Mouse (Mus musculus) hindbrain, embryonic 14.5 days (tissue): ENCODE data around the gene Aldh2. TPM values are rescaled to one million over a fixed set of nuclear protein-coding genes. Genes with fewer than 3 reads are reported as not detected.
A peak's percentile ranks its signal among the peaks of the same experiment; 100 is the strongest.
"Not testable (repeated sequence)": the region's sequence is repeated elsewhere in the genome, so short reads cannot be mapped to it uniquely, and the experiment has no call there.

Source experiments
- ATAC-seq: fragments of 200-750 bp; cut with Nextera tagmentation; 2 replicates; pipeline ENCODE4 v1.8.0; 2017; ENCODE audit warnings: moderate number of reproducible peaks, mild to moderate bottlenecking, moderate TSS enrichment, moderate library complexity; ENCODE audit not compliant: low FRiP score
- DNase-seq: peaks from one replicate; pipeline ENCODE4 v3.0.0-alpha.2; 2015; ENCODE audit warnings: low spot score
- H3K27ac ChIP-seq: fragments of 300-500 bp; sonication (generic); 2 replicates; pipeline ENCODE4 v1.5.1; 2014; ENCODE audit warnings: mild to moderate bottlenecking, moderate library complexity
- H3K27me3 ChIP-seq: fragments of 300-500 bp; sonication (generic); 2 replicates; pipeline ENCODE4 v1.6.1; 2014; ENCODE audit warnings: mild to moderate bottlenecking, low read length, mixed read lengths; ENCODE audit not compliant: control insufficient read depth, insufficient read depth
- H3K36me3 ChIP-seq: fragments of 300-500 bp; sonication (generic); replicated peaks from 2 replicates; pipeline ENCODE4 v1.6.1; 2014; ENCODE audit not compliant: control insufficient read depth, insufficient read depth
- H3K4me1 ChIP-seq: fragments of 300-500 bp; sonication (generic); replicated peaks from 2 replicates; pipeline ENCODE4 v1.6.1; 2014; ENCODE audit warnings: antibody characterized with exemption, low read length, mixed read lengths; ENCODE audit not compliant: control insufficient read depth, insufficient read depth
- H3K4me2 ChIP-seq: fragments of 300-500 bp; sonication (generic); replicated peaks from 2 replicates; pipeline ENCODE4 v1.6.1; 2014; ENCODE audit warnings: mild to moderate bottlenecking, moderate library complexity
- H3K4me3 ChIP-seq: fragments of 300-500 bp; sonication (generic); replicated peaks from 2 replicates; pipeline ENCODE4 v1.5.1; 2014; ENCODE audit warnings: mild to moderate bottlenecking, low read length
- H3K9ac ChIP-seq: fragments of 300-500 bp; sonication (generic); 2 replicates; pipeline ENCODE4 v1.6.1; 2014
- H3K9me3 ChIP-seq: fragments of 300-500 bp; sonication (generic); 2 replicates; pipeline ENCODE4 v1.6.1; 2016; ENCODE audit warnings: low read length; ENCODE audit not compliant: control insufficient read depth
- WGBS: fragments of 180-500 bp; shearing (Covaris S2); extraction: QIAGEN DNeasy Blood & Tissue Kit; methylation state at CpG from one replicate; pipeline ENCODE4 v1.1.7; 2014; 5-methylcytosine and 5-hydroxymethylcytosine counted together
- polyA plus RNA-seq: library from polyadenylated mRNA; unstranded; fragments of >200 nt; fragmentation: Nextera tagmentation; extraction: Ambion mirVana; gene quantifications from 2 replicates; pipeline ENCODE4 v1.2.1, GENCODE M21; 2014

Gene Aldh2
- polyA plus RNA-seq, 1 experiment from 2014 or later, result 54.5 TPM

DNA sequence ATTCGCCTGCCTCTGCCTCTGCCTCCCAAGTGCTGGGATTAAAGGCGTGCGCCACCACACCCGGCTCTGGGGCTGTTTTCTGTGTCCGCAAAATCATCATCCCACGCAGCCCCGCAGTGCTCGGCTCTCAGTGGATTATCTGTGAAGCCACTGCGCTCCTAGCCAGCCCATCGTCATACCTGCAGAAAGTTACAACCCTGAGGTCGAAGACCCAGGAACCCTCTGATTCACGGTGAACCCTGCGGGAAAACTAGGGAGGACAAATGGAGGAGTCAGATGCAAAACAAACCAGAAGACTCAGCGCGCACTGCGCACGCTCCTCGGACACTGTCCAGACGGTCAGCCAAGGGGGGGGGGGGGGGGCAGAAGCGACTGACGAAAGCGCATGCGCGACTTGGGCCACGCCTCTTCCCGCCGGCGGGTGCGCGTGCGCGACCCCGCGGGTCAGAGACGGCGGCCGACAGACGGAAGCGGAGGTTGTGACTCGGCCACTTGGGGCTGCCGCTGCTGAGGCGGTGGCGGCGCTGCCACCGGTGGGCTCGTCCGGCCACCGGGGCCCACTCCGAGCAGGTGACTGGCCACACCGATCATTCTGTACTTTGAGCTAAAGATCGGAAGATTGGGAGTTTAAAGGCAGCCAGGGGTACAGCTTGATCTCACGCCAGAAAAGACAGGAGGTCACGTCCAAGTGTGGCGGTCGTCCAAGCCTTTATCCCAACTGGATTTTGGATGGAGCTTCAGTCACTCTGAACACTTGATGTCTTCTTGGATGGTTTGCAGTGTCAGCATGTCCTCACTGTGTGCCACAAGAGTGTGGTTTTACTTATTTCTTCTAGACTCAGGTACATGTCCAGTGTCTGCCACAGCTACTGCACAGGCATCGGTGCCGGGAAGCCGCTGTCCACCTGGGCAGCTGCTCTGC, 25.2 kb upstream of the Aldh2 start, which contains the start of gene Acad12:
TSS of gene Acad12 (minus strand) at position 347 of the 922 bp plus-strand sequence.
- peak; percentile 84 for ATAC-seq
- peak within 1 kb of the TSS; percentile 76 for H3K4me3 ChIP-seq
- 1% methylated on average over 55 of the region's 58 CpGs for WGBS

DNA sequence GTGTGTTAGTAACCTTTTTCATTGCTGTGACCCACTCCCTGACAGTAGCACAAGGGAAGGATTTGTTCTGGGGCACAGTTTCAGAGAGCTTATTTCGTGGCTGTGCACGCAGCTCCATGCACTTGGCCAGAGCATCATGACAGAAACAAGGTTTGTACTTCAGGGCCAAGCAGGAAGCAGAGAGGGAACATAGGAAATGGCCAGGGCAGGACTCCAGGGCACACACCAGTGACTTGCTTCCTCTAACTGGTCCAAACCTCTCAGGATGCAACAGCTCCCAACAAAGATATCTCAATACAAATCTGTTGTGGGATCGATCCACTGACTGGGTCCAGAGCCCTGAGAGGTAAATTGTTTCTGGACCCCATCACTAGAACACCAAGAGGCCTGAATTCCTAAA, 21.3 kb upstream of the Aldh2 start:
- H3K9me3 ChIP-seq, H3K36me3 ChIP-seq, H3K27me3 ChIP-seq, H3K9ac ChIP-seq, H3K27ac ChIP-seq, H3K4me2 ChIP-seq, DNase-seq, H3K4me3 ChIP-seq, H3K4me1 ChIP-seq, ATAC-seq: not testable (repeated sequence)
- WGBS, result 82% methylated on average over 3 of the region's 3 CpGs

More for the DNA sequence above, 25.2 kb upstream of the Aldh2 start, which contains the start of gene Acad12:
- H3K4me1 ChIP-seq, result peaks cover 8% of the 10 kb centered on the region
- no peaks in the 10 kb centered on the region for H3K9me3 ChIP-seq
- peak within 1 kb of the TSS; percentile 86 for H3K27ac ChIP-seq
- no peaks in the 10 kb centered on the region for H3K27me3 ChIP-seq
- no peaks in the 10 kb centered on the region for H3K36me3 ChIP-seq
- peak within 1 kb of the TSS; percentile 92 for H3K4me2 ChIP-seq
- H3K9ac ChIP-seq, result peak within 1 kb of the TSS; percentile 86
- peak; percentile 90 for DNase-seq

DNA sequence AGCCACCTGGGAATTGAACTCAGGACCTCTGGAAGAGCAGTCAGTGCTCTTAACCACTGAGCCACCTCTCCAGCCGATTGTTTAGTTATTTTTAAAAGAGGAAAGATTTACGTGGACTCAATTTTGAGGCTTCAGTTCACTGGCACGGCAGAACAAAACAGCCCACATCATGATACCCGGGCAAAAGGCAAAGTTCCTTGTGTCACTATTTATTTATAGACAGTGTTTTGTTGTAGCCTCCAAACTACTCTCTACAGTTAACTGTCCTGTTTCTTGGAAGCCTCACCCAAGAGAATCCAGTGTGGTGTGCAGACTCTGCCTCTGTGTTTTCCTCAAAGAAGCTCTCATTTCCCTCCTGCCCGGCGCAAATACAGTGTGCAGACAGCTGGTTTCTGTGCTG, 18.4 kb upstream of the Aldh2 start:
- Histone ChIP-seq H3K9me3 (no peaks in the 10 kb centered on the region), H3K4me2 (no peak overlapping the region), H3K4me1 (no peaks in the 10 kb centered on the region), H3K27me3 (no peaks in the 10 kb centered on the region), H3K27ac (no peak overlapping the region), H3K4me3 (no peak overlapping the region), H3K36me3 (no peaks in the 10 kb centered on the region), H3K9ac (no peak overlapping the region)
- DNase-seq (no peak), ATAC-seq (no peak)
- 86% methylated on average over 6 of the region's 6 CpGs for WGBS

DNA sequence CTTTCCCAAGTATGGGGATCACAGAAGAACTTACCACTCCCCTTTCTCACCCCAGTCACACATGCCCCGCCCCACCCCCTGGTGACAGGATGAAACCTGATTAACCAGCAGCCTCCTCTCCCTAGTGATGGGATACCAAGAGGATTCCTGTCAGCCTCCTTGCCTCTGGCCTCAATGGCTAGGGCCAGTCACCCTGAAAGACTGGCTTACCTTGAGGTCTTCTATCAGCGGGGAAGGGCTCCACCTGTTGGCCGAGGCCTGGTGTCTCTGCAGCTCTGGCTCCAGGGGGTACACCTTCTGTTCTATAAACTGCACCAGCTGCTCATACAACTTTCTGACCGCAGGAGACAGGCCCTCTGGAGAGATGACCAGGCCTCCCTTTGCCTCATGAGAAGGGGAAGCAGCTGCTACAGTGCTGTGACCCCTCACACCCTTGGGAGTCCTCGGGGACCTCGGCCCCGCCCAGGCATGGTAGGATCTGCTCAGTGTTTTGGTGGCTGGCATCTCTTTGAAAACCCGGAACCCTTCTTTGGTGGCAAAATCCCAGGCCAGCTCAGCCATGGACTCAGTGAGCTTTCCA, 16.0 kb upstream of the Aldh2 start:
- H3K9me3 ChIP-seq, H3K4me2 ChIP-seq, H3K36me3 ChIP-seq, H3K4me3 ChIP-seq, H3K4me1 ChIP-seq, DNase-seq, ATAC-seq, H3K27ac ChIP-seq, H3K9ac ChIP-seq, H3K27me3 ChIP-seq: not testable (repeated sequence)
- 51% methylated on average over 6 of the region's 8 CpGs for WGBS

DNA sequence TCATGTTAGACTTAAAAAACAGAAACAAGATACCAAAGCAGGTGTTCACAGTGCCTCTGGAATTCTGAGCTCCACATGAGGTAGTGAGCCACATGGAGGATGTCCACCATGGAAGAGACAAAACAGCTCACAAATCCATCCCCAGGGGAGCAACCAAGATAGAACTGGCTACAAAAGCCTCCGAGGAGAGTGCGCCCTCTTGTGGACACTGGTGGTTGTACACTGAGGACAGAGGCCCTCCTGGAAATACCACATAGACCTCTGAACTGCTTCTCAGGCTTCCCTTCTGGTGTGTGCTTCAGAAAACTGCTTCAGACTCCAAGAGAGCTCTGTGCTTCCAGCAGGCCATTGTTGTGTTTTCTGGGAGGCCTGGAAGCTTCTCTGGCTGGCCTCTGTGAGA, 12.5 kb upstream of the Aldh2 start:
- no peaks in the 10 kb centered on the region for H3K27me3 ChIP-seq
- H3K9me3 ChIP-seq, result no peaks in the 10 kb centered on the region
- WGBS, result 0% methylated on average over 2 of the region's 2 CpGs
- no peak overlapping the region for H3K27ac ChIP-seq
- H3K4me1 ChIP-seq, result no peaks in the 10 kb centered on the region
- H3K4me3 ChIP-seq, result no peak overlapping the region
- no peak overlapping the region for H3K4me2 ChIP-seq
- ATAC-seq (no peak), DNase-seq (peak; percentile 74)
- no peak overlapping the region for H3K9ac ChIP-seq
- no peaks in the 10 kb centered on the region for H3K36me3 ChIP-seq

DNA sequence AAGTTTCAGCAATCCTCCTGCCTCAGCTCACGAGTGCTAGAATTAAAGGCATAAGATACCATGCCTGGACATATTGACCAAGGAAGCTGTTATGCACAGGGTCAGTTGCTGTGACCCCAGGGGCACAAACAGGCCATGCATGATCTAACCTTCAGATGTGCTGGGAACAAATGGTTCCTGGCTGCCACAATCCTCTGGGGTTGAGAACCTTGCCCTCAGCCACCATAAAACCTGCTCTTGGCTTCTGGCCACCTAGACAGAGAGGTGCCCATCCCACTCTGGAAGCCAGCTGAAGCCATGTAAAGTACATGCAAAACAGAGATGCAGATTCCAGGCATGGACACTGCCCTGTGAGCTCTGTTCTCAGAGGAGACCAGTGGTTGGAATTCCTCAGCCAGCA, 10.2 kb upstream of the Aldh2 start:
- 76% methylated on average over 1 of the region's 1 CpGs for WGBS
- H3K9me3 ChIP-seq, H3K4me1 ChIP-seq, H3K27me3 ChIP-seq, H3K4me3 ChIP-seq, H3K27ac ChIP-seq, H3K4me2 ChIP-seq, DNase-seq, ATAC-seq, H3K9ac ChIP-seq, H3K36me3 ChIP-seq: not testable (repeated sequence)

DNA sequence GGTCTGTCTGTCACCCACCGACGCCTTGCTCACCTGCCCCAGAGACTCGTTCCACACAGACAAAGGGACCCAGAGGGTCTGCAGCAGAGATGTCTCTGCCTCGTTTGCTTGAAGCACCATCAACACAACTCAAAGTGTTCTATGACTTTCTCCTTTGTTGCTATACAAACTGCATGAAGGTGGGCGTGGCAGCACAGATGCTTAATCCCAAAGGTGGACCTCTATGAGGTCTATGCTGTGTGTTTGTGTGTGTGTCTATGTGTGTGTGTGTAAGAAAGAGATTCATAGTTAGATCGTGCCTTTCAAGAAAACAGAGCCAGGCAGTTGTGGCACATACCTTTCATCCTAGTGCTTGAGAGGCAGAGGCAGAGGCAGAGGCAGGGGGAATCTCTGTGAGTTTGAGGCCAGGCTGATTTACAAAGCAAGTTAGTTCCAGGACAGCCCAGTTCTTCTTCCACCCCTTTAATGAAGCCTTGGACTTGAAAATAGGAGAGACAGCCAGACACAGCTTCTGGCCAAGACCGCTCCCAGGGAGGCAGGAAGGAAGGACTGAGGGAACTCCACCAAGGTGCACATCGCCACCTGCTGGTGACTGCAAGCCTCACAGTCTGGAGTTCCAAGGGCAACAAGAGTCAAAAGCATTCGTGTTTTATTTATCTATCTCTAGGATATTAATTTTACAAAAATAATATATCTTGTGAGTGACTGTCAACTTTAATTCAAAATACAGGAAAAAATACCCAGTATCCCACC, 8.1 kb upstream of the Aldh2 start:
- no peaks in the 10 kb centered on the region for H3K27me3 ChIP-seq
- no peaks in the 10 kb centered on the region for H3K4me1 ChIP-seq
- no peak overlapping the region for H3K27ac ChIP-seq
- DNase-seq (peak; percentile 87), ATAC-seq (no peak)
- H3K4me2 ChIP-seq, result no peak overlapping the region
- no peak overlapping the region for H3K9ac ChIP-seq
- no peaks in the 10 kb centered on the region for H3K9me3 ChIP-seq
- no peak overlapping the region for H3K4me3 ChIP-seq
- no peaks in the 10 kb centered on the region for H3K36me3 ChIP-seq
- WGBS, result 31% methylated on average over 9 of the region's 9 CpGs

DNA sequence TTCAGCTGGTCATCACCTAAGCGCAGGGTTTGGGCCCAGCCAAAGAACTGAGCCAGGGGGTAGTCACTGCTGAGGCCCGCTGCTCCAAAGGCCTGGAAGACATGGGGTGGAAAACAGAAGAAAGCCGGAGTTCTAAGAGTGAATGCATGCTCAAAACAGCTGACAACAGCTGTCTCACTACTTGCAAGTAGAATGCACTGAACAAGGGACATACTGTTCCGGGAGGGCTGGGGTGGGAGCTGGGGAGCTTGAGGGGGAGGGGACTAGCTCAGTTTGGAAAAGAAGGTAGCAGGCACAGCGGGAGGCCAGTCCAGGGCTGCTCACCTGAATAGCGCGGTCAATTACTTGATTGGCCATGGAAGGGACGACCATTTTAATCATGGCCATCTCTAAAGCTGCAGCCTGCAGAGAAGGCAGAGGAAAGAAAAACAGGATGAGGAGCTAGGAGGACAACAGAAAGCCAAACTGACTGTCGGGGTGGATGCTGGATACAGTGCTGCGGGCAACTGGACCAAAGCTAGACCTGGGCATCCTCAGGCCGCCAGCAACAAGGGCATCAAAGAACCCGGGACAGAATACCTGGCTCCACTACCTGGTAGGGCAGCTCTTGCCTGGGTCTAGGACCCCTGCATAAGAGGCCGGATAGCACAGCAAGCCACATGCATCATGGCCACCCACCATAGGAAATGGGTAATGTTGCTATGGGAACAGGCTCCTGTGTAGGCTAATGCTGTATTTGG, 5.4 kb upstream of the Aldh2 start:
- no peaks in the 10 kb centered on the region for H3K27me3 ChIP-seq
- no peak overlapping the region for H3K4me3 ChIP-seq
- no peak overlapping the region for H3K9ac ChIP-seq
- no peak overlapping the region for H3K4me2 ChIP-seq
- no peaks in the 10 kb centered on the region for H3K9me3 ChIP-seq
- DNase-seq (no peak), ATAC-seq (no peak)
- 66% methylated on average over 13 of the region's 13 CpGs for WGBS
- H3K4me1 ChIP-seq, result no peaks in the 10 kb centered on the region; the same call in 1 of the 2 replicates
- no peak overlapping the region for H3K27ac ChIP-seq
- no peaks in the 10 kb centered on the region for H3K36me3 ChIP-seq
